Mouse (Mus musculus) urinary bladder, postnatal 14 days (tissue): Measurements from ENCODE around the gene Fam241a.

Source experiments
- DNase-seq: peaks from one replicate; pipeline ENCODE4 v3.0.0; 2021; ENCODE audit warnings: low spot score

The Fam241a gene

GRCm38 (mm10) chr3:127835594-127835993 is 60.5 kb downstream of the Fam241a start:
- no peak for DNase-seq

DNA sequence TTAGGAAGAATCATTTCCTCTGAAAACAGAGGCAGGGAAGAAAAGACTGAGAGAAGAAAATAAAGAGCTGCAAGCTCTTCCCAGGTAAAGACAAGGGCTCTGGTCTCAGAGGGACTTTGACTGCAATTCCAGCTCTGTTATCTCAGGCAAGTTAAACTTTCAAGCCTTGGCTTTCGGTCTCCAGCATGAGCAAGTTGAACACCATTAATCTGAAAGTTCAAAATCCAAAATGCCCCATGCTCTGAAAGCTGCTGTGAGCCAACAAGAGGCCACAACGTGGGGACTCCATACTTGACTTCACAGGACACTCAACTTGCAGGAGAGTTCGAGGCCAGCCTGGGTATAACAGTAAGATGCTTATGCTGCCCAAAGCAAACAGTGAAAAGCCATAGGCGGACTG is 62.1 kb downstream of the Fam241a start:
- DNase-seq = no peak

- no peak for DNase-seq
Measured at GRCm38 (mm10) chr3:127831079-127831478, 65.0 kb downstream of the Fam241a start.

DNA sequence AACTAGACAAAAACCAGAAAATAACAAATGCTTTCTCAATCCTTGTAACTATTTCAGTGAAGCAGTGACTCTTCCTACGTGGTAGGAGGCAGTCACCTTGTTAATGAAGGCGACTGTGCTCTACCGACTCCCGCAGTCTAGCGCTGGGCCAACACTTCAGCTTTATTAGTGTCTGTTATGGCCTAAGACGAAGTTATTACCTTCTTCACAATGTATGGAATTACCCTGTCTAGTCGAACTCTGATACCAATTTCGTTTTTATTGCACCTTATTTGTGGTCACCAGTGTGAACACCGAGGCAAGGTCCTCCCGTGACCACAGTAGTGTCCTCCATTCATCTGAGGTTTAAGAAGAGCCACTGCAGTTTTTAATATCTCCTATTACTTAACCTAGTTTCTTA is 65.9 kb downstream of the Fam241a start:
- DNase-seq = no peak

DNA sequence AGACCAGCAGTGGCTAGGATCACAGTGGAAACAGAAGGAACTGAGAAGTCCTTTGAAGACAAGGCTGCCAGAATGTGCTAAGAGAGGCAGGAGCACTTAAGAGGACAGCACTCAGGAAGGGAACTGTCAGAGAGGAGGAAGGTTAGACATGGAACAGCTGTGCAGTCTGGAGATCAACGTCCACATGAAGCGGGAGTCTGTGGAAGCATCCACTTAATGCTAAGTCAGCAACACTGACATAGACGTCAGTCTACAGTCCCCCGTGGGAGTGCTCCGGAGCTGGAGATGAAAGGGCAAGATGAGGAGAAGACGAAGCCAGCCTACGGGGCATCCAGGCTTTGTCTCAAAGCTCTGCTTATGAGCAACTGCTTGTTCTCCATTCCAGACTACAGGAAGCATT is 69.0 kb downstream of the Fam241a start:
- DNase-seq = no peak

DNA sequence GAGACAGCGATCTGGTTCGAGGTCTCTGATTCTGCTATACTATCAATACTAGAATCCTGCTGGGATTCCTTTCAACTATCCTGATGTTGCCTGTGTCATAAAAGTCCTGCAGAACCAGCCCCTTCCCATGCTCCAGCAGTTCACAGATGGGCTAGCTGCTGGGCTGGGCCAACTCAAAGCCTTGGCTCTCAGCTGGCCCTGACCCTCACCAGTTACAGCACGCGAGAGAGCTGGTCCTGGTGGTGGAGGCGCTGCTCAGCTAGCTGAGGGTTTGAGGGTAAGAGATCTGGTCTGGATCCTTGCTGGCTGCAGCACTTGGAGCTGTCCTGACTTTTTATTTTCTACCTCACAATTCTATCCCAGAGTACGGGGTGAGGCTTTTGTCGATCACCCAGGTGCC is 69.6 kb downstream of the Fam241a start:
- DNase-seq = no peak

GRCm38 (mm10) chr3:127823886-127824863 is 71.9 kb downstream of the Fam241a start:
- no peak for DNase-seq

DNA sequence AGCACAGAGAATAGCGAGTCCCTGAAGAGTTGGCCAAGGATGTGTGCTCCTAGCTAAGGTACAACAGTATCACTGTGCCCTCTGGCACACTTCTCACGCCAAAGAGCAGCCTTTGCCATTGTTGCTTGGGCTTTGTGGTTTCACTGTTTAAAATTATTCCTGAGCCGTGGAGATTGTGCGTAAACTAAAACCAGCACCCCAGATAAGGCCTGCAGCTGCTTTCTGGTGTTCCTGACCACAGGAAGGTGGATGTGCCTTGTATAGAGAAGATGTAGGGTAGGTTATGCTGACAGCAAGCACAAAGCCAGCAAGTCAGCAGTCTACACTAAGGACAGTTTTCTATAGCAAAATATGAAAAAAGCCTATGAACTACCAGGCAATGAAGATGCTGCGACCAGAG is 74.9 kb downstream of the Fam241a start:
- DNase-seq = no peak

DNA sequence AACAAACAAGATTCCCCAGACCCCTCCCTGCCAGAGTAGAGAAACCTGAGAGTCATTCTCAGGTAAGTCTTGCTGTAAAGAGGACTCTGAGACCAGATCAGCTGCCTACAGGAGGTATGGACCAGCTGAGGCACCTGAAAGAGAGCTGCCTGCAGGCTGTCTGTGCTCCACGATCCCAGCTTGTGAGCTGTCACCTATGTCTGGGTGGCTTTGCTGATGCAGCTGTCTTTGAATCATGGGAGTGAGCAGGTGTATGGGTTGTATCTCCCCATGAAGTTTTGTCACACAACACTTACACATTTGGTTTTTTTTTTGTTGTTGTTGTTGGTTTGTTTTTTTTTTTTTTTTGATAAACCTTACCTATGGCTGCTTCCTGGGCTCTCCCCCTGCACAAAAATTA is 75.7 kb downstream of the Fam241a start:
- DNase-seq = no peak
